Mouse (Mus musculus): ENCODE results near the gene Cops6. TPM values are rescaled to one million over a fixed set of nuclear protein-coding genes. Genes with fewer than 3 reads are reported as not detected.

The Cops6 gene
- total and polyA plus RNA-seq, 2 experiments from 2014 or later: 42.9 to 302 TPM

DNA sequence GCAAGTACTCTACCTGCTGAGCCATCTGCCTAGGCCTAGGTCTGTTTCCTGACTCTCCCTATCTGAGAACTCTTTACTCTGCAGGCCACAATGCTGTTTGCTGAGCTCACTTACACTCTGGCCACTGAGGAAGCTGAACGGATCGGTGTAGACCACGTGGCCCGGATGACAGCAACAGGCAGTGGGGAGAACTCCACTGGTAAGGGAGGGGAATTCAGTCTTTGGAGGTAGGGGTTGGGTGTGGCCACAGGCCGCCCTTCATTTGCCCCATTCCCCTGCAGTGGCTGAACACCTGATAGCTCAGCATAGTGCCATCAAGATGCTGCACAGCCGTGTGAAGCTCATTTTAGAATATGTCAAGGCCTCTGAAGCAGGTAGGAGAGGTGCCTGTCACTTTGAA, 2.2 kb downstream of the Cops6 start:
- Histone ChIP-seq H3K4me1 (ENCODE audit: insufficient read depth, low read length) (no peaks in the 10 kb centered on the region; the same call in 1 of the 2 replicates), H3K4me2 (ENCODE audit: low read depth, low read length) (no peak overlapping the region), H3K4me3 (ENCODE audit: low read length) (no peak overlapping the region), H3K9ac (replicated peaks; ENCODE audit: low read length) (no peak overlapping the region), H3K9me3 (ENCODE audit: low read length) (no peaks in the 10 kb centered on the region), H3K36me3 (ENCODE audit: insufficient read depth, low read length) (peaks cover 49% of the 10 kb centered on the region), H3K27me3 (ENCODE audit: insufficient read depth, low read length) (no peaks in the 10 kb centered on the region), H3K27ac (no peak overlapping the region)
- DNase-seq (ENCODE audit: low spot score) (no peak), ATAC-seq (no peak; the same call in 1 of the 2 replicates)
- 67% methylated on average over 6 of the region's 6 CpGs for WGBS
- TF ChIP-seq CTCF (IDR thresholded peaks at IDR 0.05; ENCODE audit: low read depth): no peak

DNA sequence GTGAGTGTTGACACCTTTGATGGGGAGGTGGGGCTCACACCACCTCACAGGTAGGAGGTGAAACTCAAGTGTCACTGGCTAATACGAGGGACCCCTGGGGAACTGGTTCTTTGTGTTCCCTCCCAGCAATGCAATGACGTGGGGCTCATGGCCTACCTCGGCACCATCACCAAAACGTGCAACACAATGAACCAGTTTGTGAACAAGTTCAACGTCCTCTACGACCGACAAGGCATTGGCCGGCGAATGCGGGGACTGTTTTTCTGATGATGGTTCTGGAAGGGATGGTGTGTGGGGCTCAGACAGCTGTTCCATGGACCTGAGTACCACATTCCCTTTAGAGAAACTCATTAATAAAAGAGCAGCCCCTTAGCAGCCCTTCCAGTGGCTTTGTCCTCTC, 2.7 kb downstream of the Cops6 start:
- DNase-seq (ENCODE audit: low spot score) (no peak), ATAC-seq (no peak)
- Histone ChIP-seq H3K4me1 (ENCODE audit: insufficient read depth, low read length) (no peaks in the 10 kb centered on the region; the same call in 1 of the 2 replicates), H3K9me3 (ENCODE audit: low read length) (no peaks in the 10 kb centered on the region), H3K27ac (no peak overlapping the region), H3K4me2 (ENCODE audit: low read depth, low read length) (no peak overlapping the region), H3K4me3 (ENCODE audit: low read length) (no peak overlapping the region), H3K9ac (replicated peaks; ENCODE audit: low read length) (no peak overlapping the region), H3K27me3 (ENCODE audit: insufficient read depth, low read length) (no peaks in the 10 kb centered on the region), H3K36me3 (ENCODE audit: insufficient read depth, low read length) (peaks cover 53% of the 10 kb centered on the region)
- TF ChIP-seq CTCF (IDR thresholded peaks at IDR 0.05; ENCODE audit: low read depth): no peak
- WGBS: 66% methylated on average over 10 of the region's 10 CpGs

- H3K4me1 ChIP-seq (ENCODE audit: insufficient read depth, low read length): no peaks in the 10 kb centered on the region; the same call in 1 of the 2 replicates
- H3K4me2 ChIP-seq (ENCODE audit: low read depth, low read length): no peak overlapping the region
- no peak overlapping the region for H3K27ac ChIP-seq
- H3K27me3 ChIP-seq (ENCODE audit: insufficient read depth, low read length): no peaks in the 10 kb centered on the region
- peaks cover 53% of the 10 kb centered on the region for H3K36me3 ChIP-seq (ENCODE audit: insufficient read depth, low read length)
- no peaks in the 10 kb centered on the region for H3K9me3 ChIP-seq (ENCODE audit: low read length)
- no peak overlapping the region for H3K9ac ChIP-seq (replicated peaks; ENCODE audit: low read length)
- ATAC-seq: no peak
- no peak for DNase-seq (ENCODE audit: low spot score)
- TF ChIP-seq CTCF (IDR thresholded peaks at IDR 0.05; ENCODE audit: low read depth): no peak
- no peak overlapping the region for H3K4me3 ChIP-seq (ENCODE audit: low read length)
- 76% methylated on average over 8 of the region's 8 CpGs for WGBS
Measured at GRCm38 (mm10) chr5:138165594-138165993, 4.7 kb downstream of the Cops6 start.

GRCm38 (mm10) chr5:138170936-138171561, 10.2 kb downstream of the Cops6 start:
- under 1% methylated on average over 47 of the region's 47 CpGs for WGBS
- no peaks in the 10 kb centered on the region for H3K27me3 ChIP-seq (ENCODE audit: insufficient read depth, low read length)
- TF ChIP-seq CTCF (IDR thresholded peaks at IDR 0.05; ENCODE audit: low read depth): peak; percentile 57
- DNase-seq (ENCODE audit: low spot score) (peak; percentile 98), ATAC-seq (peak; percentile 89)
- peaks cover 33% of the 10 kb centered on the region for H3K36me3 ChIP-seq (ENCODE audit: insufficient read depth, low read length)
- peak overlapping the region; percentile 82 for H3K27ac ChIP-seq
- H3K9ac ChIP-seq (replicated peaks; ENCODE audit: low read length): peak overlapping the region; percentile 69
- 0 out of 2 replicates have a peak, but pooled peaks cover 3% of the 10 kb centered on the region for H3K4me1 ChIP-seq (ENCODE audit: insufficient read depth, low read length)
- peak overlapping the region; percentile 96 for H3K4me2 ChIP-seq (ENCODE audit: low read depth, low read length)
- H3K4me3 ChIP-seq (ENCODE audit: low read length): peak overlapping the region; percentile 66
- no peaks in the 10 kb centered on the region for H3K9me3 ChIP-seq (ENCODE audit: low read length)

DNA sequence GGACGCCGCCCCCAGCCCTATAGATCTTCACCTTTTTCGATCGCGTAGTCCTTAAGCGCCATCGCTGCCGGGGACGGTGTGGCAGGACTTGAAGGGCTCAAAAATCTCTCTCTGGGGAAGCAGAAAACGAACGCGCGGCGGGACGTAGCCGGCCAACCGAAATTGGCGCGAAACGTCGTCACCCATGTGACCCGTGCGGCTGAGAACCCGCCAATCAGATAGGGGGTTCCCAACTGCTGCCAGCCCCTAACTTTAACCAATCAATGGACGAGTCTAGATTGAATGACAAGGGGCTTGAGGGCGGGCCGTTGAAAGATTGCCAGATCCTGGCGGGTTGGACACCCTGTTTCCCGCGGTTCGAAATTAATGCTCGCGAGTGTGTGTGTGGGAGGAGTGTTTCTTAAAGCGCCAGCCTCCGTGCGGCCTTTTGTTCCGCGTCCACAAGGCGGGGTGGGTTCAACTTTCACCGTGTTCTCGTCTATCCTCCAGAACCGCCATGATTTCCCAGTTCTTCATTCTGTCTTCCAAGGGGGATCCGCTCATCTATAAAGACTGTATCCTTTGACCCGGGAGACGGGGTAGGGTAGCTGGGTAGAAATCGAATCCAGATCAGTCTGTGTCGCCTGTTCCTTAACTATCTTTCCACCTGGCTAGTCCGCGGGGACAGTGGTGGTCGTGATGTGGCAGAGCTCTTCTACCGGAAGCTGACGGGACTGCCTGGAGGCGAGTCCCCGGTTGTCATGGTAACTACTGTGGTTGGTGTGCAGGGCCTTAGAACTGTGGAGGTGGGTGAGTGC, 11.0 kb downstream of the Cops6 start, which contains the start of the genes Ap4m1 and Mcm7:
Gene Ap4m1, plus strand, starts transcription at position 308 of the 797 bp plus-strand sequence.
Gene Mcm7, minus strand, starts transcription at position 728 of the 797 bp plus-strand sequence.
- TF ChIP-seq CTCF (IDR thresholded peaks at IDR 0.05; ENCODE audit: low read depth): peak; percentile 43; the same call in 1 of the 2 replicates
- peak within 1 kb of the TSS; percentile 69 for H3K9ac ChIP-seq (replicated peaks; ENCODE audit: low read length)
- peak within 1 kb of the TSS; percentile 96 for H3K4me2 ChIP-seq (ENCODE audit: low read depth, low read length)
- H3K27me3 ChIP-seq (ENCODE audit: insufficient read depth, low read length): no peaks in the 10 kb centered on the region
- H3K9me3 ChIP-seq (ENCODE audit: low read length): no peaks in the 10 kb centered on the region
- H3K4me3 ChIP-seq (ENCODE audit: low read length): peak within 1 kb of the TSS; percentile 66
- peaks cover 24% of the 10 kb centered on the region for H3K36me3 ChIP-seq (ENCODE audit: insufficient read depth, low read length)
- H3K27ac ChIP-seq: peak within 1 kb of the TSS; percentile 91
- WGBS: under 1% methylated on average over 54 of the region's 54 CpGs
- 0 out of 2 replicates have a peak, but pooled peaks cover 3% of the 10 kb centered on the region for H3K4me1 ChIP-seq (ENCODE audit: insufficient read depth, low read length)
- ATAC-seq: peak; percentile 93
- peak; percentile 99 for DNase-seq (ENCODE audit: low spot score)

DNA sequence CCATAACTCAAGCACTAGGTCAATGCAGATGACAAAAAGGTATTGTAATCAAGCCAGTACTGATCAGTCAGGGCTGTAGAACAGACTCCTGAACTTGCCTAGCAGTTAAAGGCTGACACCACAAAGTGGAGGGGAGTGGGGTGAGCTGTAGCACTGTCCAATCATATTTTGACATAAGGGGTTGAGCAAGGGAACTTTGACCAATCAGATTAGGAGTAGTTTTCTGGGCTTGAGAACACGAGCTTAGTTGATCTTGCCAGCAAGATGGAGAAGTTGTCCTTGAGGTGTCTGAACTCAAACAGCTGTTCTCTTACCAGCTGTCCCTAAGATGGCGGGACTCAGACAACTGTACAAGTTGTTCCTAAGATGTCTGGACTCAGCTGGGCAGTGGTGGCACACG, 12.3 kb downstream of the Cops6 start:
- ATAC-seq: no peak
- Histone ChIP-seq H3K4me3 (ENCODE audit: low read length) (no peak overlapping the region), H3K4me2 (ENCODE audit: low read depth, low read length) (no peak overlapping the region), H3K9ac (replicated peaks; ENCODE audit: low read length) (no peak overlapping the region), H3K4me1 (ENCODE audit: insufficient read depth, low read length) (0 out of 2 replicates have a peak, but pooled peaks cover 3% of the 10 kb centered on the region), H3K27ac (no peak overlapping the region), H3K36me3 (ENCODE audit: insufficient read depth, low read length) (peaks cover 21% of the 10 kb centered on the region), H3K27me3 (ENCODE audit: insufficient read depth, low read length) (no peaks in the 10 kb centered on the region), H3K9me3 (ENCODE audit: low read length) (no peaks in the 10 kb centered on the region)
- 75% methylated on average over 3 of the region's 3 CpGs for WGBS
- TF ChIP-seq CTCF (IDR thresholded peaks at IDR 0.05; ENCODE audit: low read depth): no peak
- DNase-seq (ENCODE audit: low spot score): no peak
